Mouse (Mus musculus): ENCODE measurements around the gene Gm47289.

DNA sequence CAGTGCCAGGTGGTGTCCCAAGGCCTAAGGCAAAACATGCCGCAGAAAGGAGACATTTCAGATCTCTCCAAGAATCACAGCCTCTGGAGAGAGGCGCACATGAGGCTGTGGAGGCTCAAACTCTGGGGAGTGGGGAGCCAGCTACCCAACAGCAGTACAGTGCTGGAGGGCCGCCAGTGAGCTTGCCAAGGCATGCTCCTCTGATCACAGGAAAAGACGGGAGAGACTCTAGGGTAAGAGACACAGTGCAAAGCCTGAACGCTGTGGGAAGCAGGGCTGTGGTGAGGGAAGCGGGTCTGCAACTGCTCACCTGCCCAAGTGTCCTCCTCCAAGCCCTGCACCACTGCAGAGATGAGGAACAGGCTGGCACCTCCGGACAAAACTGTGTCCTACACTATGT lies 3.1 kb upstream of the Gm47289 start:
- TF ChIP-seq CTCF (IDR thresholded peaks at IDR 0.05; ENCODE audit: low read depth) = no peak
- TF ChIP-seq EP300 (IDR thresholded peaks at IDR 0.05; ENCODE audit: low read depth) = no peak
